Mouse (Mus musculus) lung, adult 18-20 months (tissue): ENCODE measurements around the gene Ndufa7.
"Not testable (repeated sequence)": the region's sequence is repeated elsewhere in the genome, so short reads cannot be mapped to it uniquely, and the experiment has no call there.

Experiments used
- DNase-seq, 2 experiments: peaks; one replicate each; pipeline ENCODE4 v3.0.0; 2022; ENCODE audit warnings: mixed read lengths in 2 of 2

Ndufa7 gene

GRCm38 (mm10) chr17:33884320-33884719 lies 59.9 kb downstream of the Ndufa7 start:
- not testable (repeated sequence) for DNase-seq

- DNase-seq: not testable (repeated sequence)
These were observed 63.4 kb downstream of the Ndufa7 start for GRCm38 (mm10) chr17:33887802-33888201.
